Mouse (Mus musculus) liver, embryonic 15.5 days (tissue): ENCODE data around the gene Gm45711. TPM values are rescaled to one million over a fixed set of nuclear protein-coding genes. Genes with fewer than 3 reads are reported as not detected.
A peak's percentile ranks its signal among the peaks of the same experiment; 100 is the strongest.
"Not testable (repeated sequence)": the region's sequence is repeated elsewhere in the genome, so short reads cannot be mapped to it uniquely, and the experiment has no call there.

ENCODE experiments used
- ATAC-seq: fragments of 200-750 bp; cut with Nextera tagmentation; 2 replicates; pipeline ENCODE4 v1.8.0; 2017; ENCODE audit warnings: moderate number of reproducible peaks, mild to moderate bottlenecking, moderate library complexity; ENCODE audit not compliant: insufficient read depth
- H3K27ac ChIP-seq: fragments of 300-500 bp; sonication (generic); replicated peaks from 2 replicates; pipeline ENCODE4 v1.5.1; 2015; ENCODE audit warnings: mild to moderate bottlenecking, inconsistent platforms
- H3K27me3 ChIP-seq: fragments of 300-500 bp; sonication (generic); 2 replicates; pipeline ENCODE4 v1.6.1; 2015; ENCODE audit warnings: mild to moderate bottlenecking, inconsistent platforms
- H3K36me3 ChIP-seq: fragments of 300-500 bp; sonication (generic); replicated peaks from 2 replicates; pipeline ENCODE4 v1.6.1; 2015; ENCODE audit warnings: moderate library complexity, mild to moderate bottlenecking, inconsistent platforms
- H3K4me1 ChIP-seq: fragments of 300-500 bp; sonication (generic); replicated peaks from 2 replicates; pipeline ENCODE4 v1.6.1; 2015; ENCODE audit warnings: inconsistent platforms
- H3K4me2 ChIP-seq: fragments of 300-500 bp; sonication (generic); 2 replicates; pipeline ENCODE4 v1.6.1; 2015; ENCODE audit warnings: moderate library complexity, mild to moderate bottlenecking, inconsistent platforms
- H3K4me3 ChIP-seq: fragments of 300-500 bp; sonication (generic); replicated peaks from 2 replicates; pipeline ENCODE4 v1.5.1; 2015; ENCODE audit warnings: mild to moderate bottlenecking, inconsistent platforms
- H3K9ac ChIP-seq: fragments of 300-500 bp; sonication (generic); 2 replicates; pipeline ENCODE4 v1.6.1; 2015; ENCODE audit warnings: moderate library complexity, mild to moderate bottlenecking, inconsistent platforms
- H3K9me3 ChIP-seq: fragments of 300-500 bp; sonication (generic); replicated peaks from 2 replicates; pipeline ENCODE4 v1.6.1; 2016; ENCODE audit warnings: inconsistent platforms
- WGBS: fragments of 180-500 bp; shearing (Covaris S2); methylation state at CpG from one replicate; pipeline ENCODE4 v1.1.7; 2015; ENCODE audit warnings: mixed read lengths; ENCODE audit not compliant: insufficient replicate concordance; 5-methylcytosine and 5-hydroxymethylcytosine counted together
- polyA plus RNA-seq: library from polyadenylated mRNA; unstranded; fragments of >200 nt; fragmentation: Nextera tagmentation; extraction: Ambion mirVana; gene quantifications from 2 replicates; pipeline ENCODE4 v1.2.1, GENCODE M21; 2015

Gm45711 gene
- polyA plus RNA-seq, 1 experiment from 2014 or later: not detected

DNA sequence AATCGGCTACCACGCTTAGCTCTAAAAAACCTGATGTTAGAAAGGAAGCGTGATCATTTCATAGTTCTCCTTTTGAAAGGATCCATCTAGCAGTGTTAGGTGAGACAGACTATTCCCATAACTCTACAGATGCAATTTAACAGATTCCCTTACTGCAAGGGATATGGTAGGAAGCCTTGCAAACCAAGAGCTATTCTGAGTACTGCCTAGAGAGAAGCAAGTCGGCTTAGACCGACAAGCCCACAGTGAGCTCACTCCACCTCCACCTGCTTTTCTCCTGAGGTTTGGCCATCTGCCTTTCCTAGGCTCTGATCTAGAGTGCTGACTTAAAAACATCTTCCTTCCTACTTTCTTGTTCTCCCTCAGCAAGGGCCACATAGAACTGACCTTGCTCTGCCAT, 48.1 kb downstream of the Gm45711 start:
- H3K4me2 ChIP-seq, ATAC-seq, H3K4me1 ChIP-seq, H3K4me3 ChIP-seq, H3K9me3 ChIP-seq, H3K9ac ChIP-seq, H3K27ac ChIP-seq, H3K27me3 ChIP-seq: not testable (repeated sequence)
- 79% methylated on average over 5 of the region's 5 CpGs for WGBS
- peaks cover 35% of the 10 kb centered on the region for H3K36me3 ChIP-seq

- H3K4me1 ChIP-seq: peaks cover 33% of the 10 kb centered on the region
- WGBS: 59% methylated on average over 3 of the region's 3 CpGs
- no peak overlapping the region for H3K4me3 ChIP-seq
- no peaks in the 10 kb centered on the region for H3K9me3 ChIP-seq
- H3K27me3 ChIP-seq: no peaks in the 10 kb centered on the region
- H3K9ac ChIP-seq: no peak overlapping the region
- H3K36me3 ChIP-seq: peaks cover 8% of the 10 kb centered on the region
- no peak for ATAC-seq
- no peak overlapping the region for H3K27ac ChIP-seq
- H3K4me2 ChIP-seq: no peak overlapping the region
These were observed 56.9 kb downstream of the Gm45711 start for GRCm38 (mm10) chr8:104253016-104253415.

DNA sequence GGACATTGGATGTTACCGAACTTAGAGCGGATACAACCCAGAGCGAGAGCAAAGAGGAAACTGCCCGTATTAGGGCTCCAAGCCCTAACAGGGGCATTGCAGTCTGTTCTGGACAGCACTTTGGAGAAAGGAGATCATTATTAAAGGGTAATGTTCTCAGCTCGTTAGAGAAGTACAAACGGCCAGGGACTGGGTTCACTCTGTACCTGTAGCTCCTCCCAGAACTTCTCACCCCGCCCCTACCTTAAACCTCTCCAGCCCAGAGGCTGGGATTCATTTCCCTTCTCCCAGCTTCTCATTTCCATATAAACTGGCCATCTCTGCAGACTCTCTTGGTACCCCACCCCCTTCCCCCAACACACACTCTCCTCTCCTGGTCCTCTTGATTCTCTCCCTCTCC, 58.4 kb downstream of the Gm45711 start:
- H3K27me3 ChIP-seq: no peaks in the 10 kb centered on the region
- H3K36me3 ChIP-seq: no peaks in the 10 kb centered on the region
- WGBS: under 1% methylated on average over 7 of the region's 7 CpGs
- H3K4me2 ChIP-seq: peak overlapping the region; percentile 91
- peak overlapping the region; percentile 79 for H3K4me3 ChIP-seq
- peaks cover 48% of the 10 kb centered on the region for H3K4me1 ChIP-seq
- peak overlapping the region; percentile 87 for H3K27ac ChIP-seq
- peak overlapping the region; percentile 79 for H3K9ac ChIP-seq
- H3K9me3 ChIP-seq: no peaks in the 10 kb centered on the region
- ATAC-seq: no peak

DNA sequence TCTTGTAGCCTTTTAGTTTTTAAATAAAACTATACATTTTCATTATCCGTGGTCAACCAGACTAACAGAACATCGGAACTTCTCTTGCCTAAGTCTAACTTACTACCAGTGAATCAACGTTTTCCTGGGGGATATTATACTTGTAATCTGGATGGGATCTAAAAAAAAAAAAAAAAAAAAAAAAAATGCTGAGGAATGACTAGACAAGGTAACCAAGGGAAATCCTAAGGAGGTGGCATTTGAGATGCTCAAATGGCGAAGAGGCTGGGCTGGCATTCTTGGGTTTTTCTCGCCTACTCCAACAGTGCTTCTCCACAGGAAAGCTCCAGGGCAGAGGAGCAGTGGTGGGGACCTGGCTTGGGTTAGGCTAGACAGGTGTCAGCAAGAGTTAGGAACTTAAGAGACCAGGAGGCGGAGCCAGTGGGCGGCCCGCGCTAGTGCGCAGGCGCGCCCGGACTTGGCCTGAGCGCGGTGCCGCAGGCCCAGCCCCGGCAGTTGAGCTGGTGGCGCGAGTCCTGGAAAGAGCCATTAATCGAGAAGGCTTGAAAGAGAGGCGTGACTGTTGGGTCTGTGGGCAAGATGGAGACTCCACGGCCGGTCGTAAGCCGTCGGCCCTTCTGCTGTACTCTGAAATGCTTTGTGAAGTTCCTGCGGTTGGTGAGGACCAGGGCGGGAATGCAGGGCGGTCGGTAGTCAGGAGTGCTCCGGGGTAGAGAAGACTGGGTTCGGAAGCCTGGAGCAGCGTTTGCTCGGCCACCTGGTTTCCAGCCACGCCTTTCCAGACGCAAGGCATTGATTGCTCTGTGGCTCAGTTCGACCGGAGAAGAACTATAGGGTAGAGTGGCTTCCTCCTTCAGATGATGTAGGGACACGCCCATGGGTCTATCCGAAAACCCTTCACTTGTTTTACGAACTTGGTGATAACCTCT, 59.2 kb downstream of the Gm45711 start, which contains the start of gene Cklf:
TSS of gene Cklf (plus strand) at position 423 of the 929 bp plus-strand sequence.
- Histone ChIP-seq H3K4me1 (peaks cover 48% of the 10 kb centered on the region), H3K9me3 (no peaks in the 10 kb centered on the region), H3K4me2 (peak within 1 kb of the TSS; percentile 91), H3K9ac (peak within 1 kb of the TSS; percentile 79), H3K27me3 (no peaks in the 10 kb centered on the region), H3K27ac (peak within 1 kb of the TSS; percentile 87), H3K4me3 (peak within 1 kb of the TSS; percentile 79), H3K36me3 (no peaks in the 10 kb centered on the region)
- WGBS: 4% methylated on average over 41 of the region's 41 CpGs
- ATAC-seq: peak; percentile 83

DNA sequence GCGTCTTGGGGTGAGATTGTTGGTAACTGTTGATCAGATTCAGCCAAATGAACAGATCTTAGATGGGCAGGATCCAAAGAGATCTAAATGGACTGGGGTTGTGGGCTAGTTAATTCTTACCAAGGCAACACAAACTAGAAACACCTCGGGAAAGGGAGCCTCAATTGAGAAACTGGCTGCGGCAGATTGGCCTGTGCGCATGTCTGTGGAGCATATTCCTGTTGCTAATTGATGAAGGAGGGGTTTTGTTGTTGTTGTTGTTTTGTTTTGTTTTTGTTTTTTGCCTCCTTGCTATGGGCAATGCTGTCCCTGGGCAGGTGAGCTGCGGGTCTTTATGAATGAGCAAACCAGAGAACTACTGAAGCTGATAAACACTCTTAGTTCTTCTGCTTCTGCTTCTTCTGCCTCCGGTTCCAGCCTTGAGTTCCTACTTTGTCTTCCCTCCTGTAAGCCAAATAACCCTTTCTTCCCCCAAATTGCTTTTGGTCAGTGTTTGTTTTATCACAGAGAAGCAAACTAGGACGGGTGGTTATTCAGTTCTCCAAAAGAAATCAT, 60.4 kb downstream of the Gm45711 start:
- H3K9me3 ChIP-seq: no peaks in the 10 kb centered on the region
- H3K36me3 ChIP-seq: no peaks in the 10 kb centered on the region
- no peak overlapping the region for H3K27ac ChIP-seq
- H3K4me3 ChIP-seq: no peak overlapping the region
- 64% methylated on average over 7 of the region's 7 CpGs for WGBS
- H3K4me1 ChIP-seq: peaks cover 45% of the 10 kb centered on the region
- H3K4me2 ChIP-seq: no peak overlapping the region
- H3K9ac ChIP-seq: no peak overlapping the region
- H3K27me3 ChIP-seq: no peaks in the 10 kb centered on the region
- ATAC-seq: no peak

GRCm38 (mm10) chr8:104248276-104248675, 61.6 kb downstream of the Gm45711 start, which contains the start of gene Tk2:
Tk2 (minus strand) TSS chr8:104248558.
- peak; percentile 75 for ATAC-seq
- peak within 1 kb of the TSS; percentile 93 for H3K4me2 ChIP-seq
- peak within 1 kb of the TSS; percentile 84 for H3K9ac ChIP-seq
- peak within 1 kb of the TSS; percentile 72 for H3K27ac ChIP-seq
- peak within 1 kb of the TSS; percentile 89 for H3K4me3 ChIP-seq
- no peaks in the 10 kb centered on the region for H3K36me3 ChIP-seq
- no peaks in the 10 kb centered on the region for H3K9me3 ChIP-seq
- peaks cover 45% of the 10 kb centered on the region for H3K4me1 ChIP-seq
- under 1% methylated on average over 28 of the region's 28 CpGs for WGBS
- no peaks in the 10 kb centered on the region for H3K27me3 ChIP-seq

DNA sequence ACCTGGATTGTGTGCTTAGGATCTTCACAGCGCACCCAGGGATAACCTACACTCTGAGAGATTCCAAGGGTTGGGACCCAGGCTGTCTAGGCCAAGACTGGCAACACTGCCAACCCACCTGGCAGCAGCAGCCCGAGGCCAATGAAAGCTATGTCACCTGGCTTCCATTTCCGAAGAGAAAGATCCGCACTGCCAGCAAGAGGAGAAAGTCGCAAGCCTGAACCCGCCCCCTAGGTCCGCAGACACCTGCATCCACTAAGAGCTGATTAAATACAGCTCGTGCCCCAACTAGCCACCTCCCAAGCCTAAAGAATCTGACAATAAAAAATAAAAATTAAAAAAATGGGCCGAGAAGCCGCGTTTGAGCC, 62.0 kb downstream of the Gm45711 start:
- 2% methylated on average over 11 of the region's 11 CpGs for WGBS
- peak overlapping the region; percentile 84 for H3K9ac ChIP-seq
- 0 out of 2 replicates have a peak, but pooled peaks have one; percentile 29 for ATAC-seq
- H3K36me3 ChIP-seq: no peaks in the 10 kb centered on the region
- H3K4me1 ChIP-seq: peaks cover 45% of the 10 kb centered on the region
- H3K4me3 ChIP-seq: peak overlapping the region; percentile 89
- no peaks in the 10 kb centered on the region for H3K9me3 ChIP-seq
- H3K27me3 ChIP-seq: no peaks in the 10 kb centered on the region
- H3K27ac ChIP-seq: peak overlapping the region; percentile 72
- H3K4me2 ChIP-seq: peak overlapping the region; percentile 93

GRCm38 (mm10) chr8:104247054-104247907, 62.6 kb downstream of the Gm45711 start:
- H3K36me3 ChIP-seq: no peaks in the 10 kb centered on the region
- peak overlapping the region; percentile 84 for H3K9ac ChIP-seq
- 29% methylated on average over 22 of the region's 22 CpGs for WGBS
- H3K4me3 ChIP-seq: peak overlapping the region; percentile 89
- H3K27me3 ChIP-seq: no peaks in the 10 kb centered on the region
- H3K9me3 ChIP-seq: no peaks in the 10 kb centered on the region
- peak overlapping the region; percentile 72 for H3K27ac ChIP-seq
- no peak for ATAC-seq
- peak overlapping the region; percentile 93 for H3K4me2 ChIP-seq
- peaks cover 50% of the 10 kb centered on the region for H3K4me1 ChIP-seq

GRCm38 (mm10) chr8:104246621-104247020, 63.3 kb downstream of the Gm45711 start:
- Histone ChIP-seq H3K9me3 (no peaks in the 10 kb centered on the region), H3K4me3 (no peak overlapping the region), H3K27me3 (no peaks in the 10 kb centered on the region), H3K36me3 (no peaks in the 10 kb centered on the region), H3K27ac (peak overlapping the region; percentile 39; the same call in 1 of the 2 replicates), H3K9ac (no peak overlapping the region), H3K4me2 (0 out of 2 replicates have a peak overlapping the region, but pooled peaks have one; percentile 93), H3K4me1 (peaks cover 51% of the 10 kb centered on the region)
- 60% methylated on average over 4 of the region's 4 CpGs for WGBS
- ATAC-seq: no peak

DNA sequence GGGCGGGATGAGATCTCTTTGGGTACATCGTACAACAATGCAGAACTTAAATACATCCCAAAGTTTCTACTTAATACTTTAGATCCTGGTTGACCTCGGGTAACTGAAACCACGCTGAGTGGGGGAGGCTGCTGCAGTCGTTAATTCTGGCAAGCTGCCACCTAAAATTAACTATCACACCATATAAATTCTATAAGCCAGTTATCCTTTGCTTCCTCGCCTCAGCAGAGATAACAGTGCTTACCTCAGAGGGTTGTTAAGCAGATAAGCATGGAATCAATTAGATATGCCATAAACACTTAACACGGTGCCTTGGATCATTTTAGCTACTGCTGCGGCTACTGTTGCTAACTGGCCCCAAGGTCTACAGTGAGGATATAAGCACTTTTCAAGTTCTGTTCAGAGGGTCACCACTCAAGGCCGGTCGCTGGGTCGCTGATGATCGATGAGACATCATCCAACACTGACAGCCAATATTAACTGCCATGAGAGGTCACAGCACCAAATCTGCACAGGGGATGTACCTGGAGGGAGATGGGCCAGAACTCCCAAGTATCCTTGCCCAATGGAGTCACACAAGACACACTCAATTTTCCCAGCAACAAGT, 67.7 kb downstream of the Gm45711 start:
- H3K36me3 ChIP-seq: no peaks in the 10 kb centered on the region
- H3K27ac ChIP-seq: no peak overlapping the region
- H3K4me3 ChIP-seq: no peak overlapping the region
- peaks cover 31% of the 10 kb centered on the region for H3K4me1 ChIP-seq
- no peak for ATAC-seq
- H3K4me2 ChIP-seq: no peak overlapping the region
- no peaks in the 10 kb centered on the region for H3K9me3 ChIP-seq
- WGBS: 54% methylated on average over 12 of the region's 12 CpGs
- H3K9ac ChIP-seq: no peak overlapping the region
- H3K27me3 ChIP-seq: no peaks in the 10 kb centered on the region
